Mouse (Mus musculus): ENCODE measurements at regions not wholly inside any gene's neighbourhood (a gene's known extent, or its start where the extent isn't known, plus 50 kb on each side); places are given as distances from the start of the nearest gene placed in this dataset.

- TF ChIP-seq ZNF384 (IDR thresholded peaks at IDR 0.05; ENCODE audit: low read depth, low read length) (no peak), MAFK (IDR thresholded peaks at IDR 0.05; ENCODE audit: insufficient read depth, low read depth, low read length) (no peak), CHD2 (IDR thresholded peaks at IDR 0.05; ENCODE audit: low read depth, low read length) (no peak), HCFC1 (IDR thresholded peaks at IDR 0.05; ENCODE audit: borderline replicate concordance, insufficient read depth, low read length) (no peak), ZC3H11A (IDR thresholded peaks at IDR 0.05; ENCODE audit: borderline replicate concordance, low read depth, low read length) (no peak)
- in situ Hi-C loops (cut with MboI; ENCODE audit: low sequenced_read_pairs in 2 of 2, unreplicated experiment in 2 of 2): no loop called here
- H3K4me3 ChIP-seq (ENCODE audit: insufficient read depth in 1 of 2, low read depth in 1 of 2, low read length in 2 of 2, poor library complexity in 1 of 2, severe bottlenecking in 1 of 2): no peak overlapping the region
- H3K9ac ChIP-seq (ENCODE audit: insufficient read depth, low read depth, low read length, poor library complexity, severe bottlenecking): no peak overlapping the region
- DNase-seq (ENCODE audit: low read depth, low spot score): no peak
- no peaks in the 10 kb centered on the region for H3K4me1 ChIP-seq (ENCODE audit: control insufficient read depth in 2 of 2, insufficient read depth in 2 of 2, low read length in 2 of 2, poor library complexity in 1 of 2)
- H3K9me3 ChIP-seq (ENCODE audit: control insufficient read depth, insufficient read depth, low read depth, low read length): no peaks in the 10 kb centered on the region
- no peak overlapping the region for H3K27ac ChIP-seq (ENCODE audit: insufficient read depth, low read depth, low read length, poor library complexity, severe bottlenecking)
- H3K36me3 ChIP-seq (ENCODE audit: control insufficient read depth, insufficient read depth, low read length, poor library complexity, severe bottlenecking): no peaks in the 10 kb centered on the region
These were observed 109.5 kb upstream of the Npy start for GRCm38 (mm10) chr6:49712980-49713379.

- H3K9me3 ChIP-seq (ENCODE audit: control insufficient read depth, insufficient read depth, low read depth, low read length): no peaks in the 10 kb centered on the region
- no peak overlapping the region for H3K27ac ChIP-seq (ENCODE audit: insufficient read depth, low read depth, low read length, poor library complexity, severe bottlenecking)
- no peak for DNase-seq (ENCODE audit: low read depth, low spot score)
- no peak overlapping the region for H3K9ac ChIP-seq (ENCODE audit: insufficient read depth, low read depth, low read length, poor library complexity, severe bottlenecking)
- in situ Hi-C loops (cut with MboI; ENCODE audit: low sequenced_read_pairs in 2 of 2, unreplicated experiment in 2 of 2): no loop called here
- no peak overlapping the region for H3K4me3 ChIP-seq (ENCODE audit: insufficient read depth in 1 of 2, low read depth in 1 of 2, low read length in 2 of 2, poor library complexity in 1 of 2, severe bottlenecking in 1 of 2)
- no peaks in the 10 kb centered on the region for H3K36me3 ChIP-seq (ENCODE audit: control insufficient read depth, insufficient read depth, low read length, poor library complexity, severe bottlenecking)
- TF ChIP-seq HCFC1 (IDR thresholded peaks at IDR 0.05; ENCODE audit: borderline replicate concordance, insufficient read depth, low read length) (no peak), ZNF384 (IDR thresholded peaks at IDR 0.05; ENCODE audit: low read depth, low read length) (0 out of 2 replicates have a peak, but pooled peaks have one; percentile 16)
- no peaks in the 10 kb centered on the region for H3K4me1 ChIP-seq (ENCODE audit: control insufficient read depth in 2 of 2, insufficient read depth in 2 of 2, low read length in 2 of 2, poor library complexity in 1 of 2)
These were observed 106.0 kb upstream of the Npy start for GRCm38 (mm10) chr6:49716520-49716919.

GRCm38 (mm10) chr6:49716945-49717344 lies 105.6 kb upstream of the Npy start:
- Histone ChIP-seq H3K36me3 (ENCODE audit: control insufficient read depth, insufficient read depth, low read length, poor library complexity, severe bottlenecking) (no peaks in the 10 kb centered on the region), H3K9ac (ENCODE audit: insufficient read depth, low read depth, low read length, poor library complexity, severe bottlenecking) (no peak overlapping the region), H3K9me3 (ENCODE audit: control insufficient read depth, insufficient read depth, low read depth, low read length) (no peaks in the 10 kb centered on the region), H3K27ac (ENCODE audit: insufficient read depth, low read depth, low read length, poor library complexity, severe bottlenecking) (no peak overlapping the region), H3K4me3 (ENCODE audit: insufficient read depth in 1 of 2, low read depth in 1 of 2, low read length in 2 of 2, poor library complexity in 1 of 2, severe bottlenecking in 1 of 2) (no peak overlapping the region), H3K4me1 (ENCODE audit: control insufficient read depth in 2 of 2, insufficient read depth in 2 of 2, low read length in 2 of 2, poor library complexity in 1 of 2) (no peaks in the 10 kb centered on the region)
- TF ChIP-seq CHD2 (IDR thresholded peaks at IDR 0.05; ENCODE audit: low read depth, low read length) (no peak), ZC3H11A (IDR thresholded peaks at IDR 0.05; ENCODE audit: borderline replicate concordance, low read depth, low read length) (no peak), ZNF384 (IDR thresholded peaks at IDR 0.05; ENCODE audit: low read depth, low read length) (no peak), HCFC1 (IDR thresholded peaks at IDR 0.05; ENCODE audit: borderline replicate concordance, insufficient read depth, low read length) (no peak), MAFK (IDR thresholded peaks at IDR 0.05; ENCODE audit: insufficient read depth, low read depth, low read length) (no peak)
- no peak for DNase-seq (ENCODE audit: low read depth, low spot score)
- in situ Hi-C loops (cut with MboI; ENCODE audit: low sequenced_read_pairs in 2 of 2, unreplicated experiment in 2 of 2): no loop called here

GRCm38 (mm10) chr6:49733191-49733590 lies 89.3 kb upstream of the Npy start:
- no peaks in the 10 kb centered on the region for H3K36me3 ChIP-seq (ENCODE audit: control insufficient read depth, insufficient read depth, low read length, poor library complexity, severe bottlenecking)
- no peaks in the 10 kb centered on the region for H3K9me3 ChIP-seq (ENCODE audit: control insufficient read depth, insufficient read depth, low read depth, low read length)
- no peak overlapping the region for H3K27ac ChIP-seq (ENCODE audit: insufficient read depth, low read depth, low read length, poor library complexity, severe bottlenecking)
- H3K4me3 ChIP-seq (ENCODE audit: insufficient read depth in 1 of 2, low read depth in 1 of 2, low read length in 2 of 2, poor library complexity in 1 of 2, severe bottlenecking in 1 of 2): no peak overlapping the region
- no peak for DNase-seq (ENCODE audit: low read depth, low spot score)
- in situ Hi-C loops (cut with MboI; ENCODE audit: low sequenced_read_pairs in 2 of 2, unreplicated experiment in 2 of 2): no loop called here
- no peak overlapping the region for H3K9ac ChIP-seq (ENCODE audit: insufficient read depth, low read depth, low read length, poor library complexity, severe bottlenecking)
- TF ChIP-seq CHD2 (IDR thresholded peaks at IDR 0.05; ENCODE audit: low read depth, low read length): no peak
- TF ChIP-seq MAFK (IDR thresholded peaks at IDR 0.05; ENCODE audit: insufficient read depth, low read depth, low read length): no peak
- no peak for TF ChIP-seq ZNF384 (IDR thresholded peaks at IDR 0.05; ENCODE audit: low read depth, low read length)
- no peak for TF ChIP-seq ZC3H11A (IDR thresholded peaks at IDR 0.05; ENCODE audit: borderline replicate concordance, low read depth, low read length)
- no peak for TF ChIP-seq HCFC1 (IDR thresholded peaks at IDR 0.05; ENCODE audit: borderline replicate concordance, insufficient read depth, low read length)
- no peaks in the 10 kb centered on the region for H3K4me1 ChIP-seq (ENCODE audit: control insufficient read depth in 2 of 2, insufficient read depth in 2 of 2, low read length in 2 of 2, poor library complexity in 1 of 2)

- in situ Hi-C loops (cut with MboI; ENCODE audit: low sequenced_read_pairs in 2 of 2, unreplicated experiment in 2 of 2): no loop called here
- DNase-seq (ENCODE audit: low read depth, low spot score): no peak
- Histone ChIP-seq H3K36me3 (ENCODE audit: control insufficient read depth, insufficient read depth, low read length, poor library complexity, severe bottlenecking) (no peaks in the 10 kb centered on the region), H3K9me3 (ENCODE audit: control insufficient read depth, insufficient read depth, low read depth, low read length) (no peaks in the 10 kb centered on the region), H3K9ac (ENCODE audit: insufficient read depth, low read depth, low read length, poor library complexity, severe bottlenecking) (no peak overlapping the region), H3K4me3 (ENCODE audit: insufficient read depth in 1 of 2, low read depth in 1 of 2, low read length in 2 of 2, poor library complexity in 1 of 2, severe bottlenecking in 1 of 2) (no peak overlapping the region), H3K27ac (ENCODE audit: insufficient read depth, low read depth, low read length, poor library complexity, severe bottlenecking) (no peak overlapping the region), H3K4me1 (ENCODE audit: control insufficient read depth in 2 of 2, insufficient read depth in 2 of 2, low read length in 2 of 2, poor library complexity in 1 of 2) (no peaks in the 10 kb centered on the region)
- no peak for TF ChIP-seq MAFK (IDR thresholded peaks at IDR 0.05; ENCODE audit: insufficient read depth, low read depth, low read length)
- TF ChIP-seq HCFC1 (IDR thresholded peaks at IDR 0.05; ENCODE audit: borderline replicate concordance, insufficient read depth, low read length): no peak
These were observed 79.4 kb upstream of the Npy start for GRCm38 (mm10) chr6:49743157-49743556.
